Mouse (Mus musculus) embryonic facial prominence, embryonic 10.5 days (tissue): ENCODE measurements around the gene Hoxc4. TPM values are rescaled to one million over a fixed set of nuclear protein-coding genes. Genes with fewer than 3 reads are reported as not detected.
A peak's percentile ranks its signal among the peaks of the same experiment; 100 is the strongest.

Experiments used
- DNase-seq: peaks from one replicate; pipeline ENCODE4 v3.0.0-alpha.2; 2017; ENCODE audit warnings: low spot score
- H3K27ac ChIP-seq: fragments of 300-500 bp; sonication (generic); replicated peaks from 2 replicates; pipeline ENCODE4 v1.5.1; 2016; ENCODE audit warnings: mild to moderate bottlenecking
- H3K27me3 ChIP-seq: fragments of 300-500 bp; sonication (generic); replicated peaks from 2 replicates; pipeline ENCODE4 v1.6.1; 2016; ENCODE audit warnings: low read depth, mild to moderate bottlenecking; ENCODE audit not compliant: poor library complexity, severe bottlenecking
- H3K36me3 ChIP-seq: fragments of 300-500 bp; sonication (generic); replicated peaks from 2 replicates; pipeline ENCODE4 v1.6.1; 2016; ENCODE audit warnings: mild to moderate bottlenecking, moderate library complexity
- H3K4me1 ChIP-seq: fragments of 300-500 bp; sonication (generic); 2 replicates; pipeline ENCODE4 v1.6.1; 2016
- H3K4me3 ChIP-seq: fragments of 300-500 bp; sonication (generic); 2 replicates; pipeline ENCODE4 v1.5.1; 2016; ENCODE audit warnings: mild to moderate bottlenecking, moderate library complexity
- H3K9me3 ChIP-seq: fragments of 300-500 bp; sonication (generic); 2 replicates; pipeline ENCODE4 v1.6.1; 2016; ENCODE audit warnings: mild to moderate bottlenecking
- WGBS: fragments of 180-500 bp; shearing (Covaris S2); methylation state at CpG from one replicate; pipeline ENCODE4 v1.1.7; 2016; 5-methylcytosine and 5-hydroxymethylcytosine counted together
- polyA plus RNA-seq: library from polyadenylated mRNA; unstranded; fragments of >200 nt; fragmentation: Nextera tagmentation; extraction: Ambion mirVana; gene quantifications from 2 replicates; pipeline ENCODE4 v1.2.1, GENCODE M21; 2016

Hoxc4 gene
- polyA plus RNA-seq, 1 experiment from 2014 or later = 0.11 TPM

- peaks cover 10% of the 10 kb centered on the region for H3K4me1 ChIP-seq
- no peak for DNase-seq
- H3K4me3 ChIP-seq = no peak overlapping the region
- H3K27me3 ChIP-seq = peaks cover 100% of the 10 kb centered on the region
- H3K27ac ChIP-seq = no peak overlapping the region
- no peaks in the 10 kb centered on the region for H3K9me3 ChIP-seq
- H3K36me3 ChIP-seq = no peaks in the 10 kb centered on the region
- 3% methylated on average over 11 of the region's 11 CpGs for WGBS
Measured at GRCm38 (mm10) chr15:102980352-102980751, 38.4 kb upstream of the Hoxc4 start.

GRCm38 (mm10) chr15:102980912-102981311, 37.8 kb upstream of the Hoxc4 start:
- no peaks in the 10 kb centered on the region for H3K9me3 ChIP-seq
- H3K27me3 ChIP-seq = peaks cover 100% of the 10 kb centered on the region
- no peak for DNase-seq
- no peak overlapping the region for H3K27ac ChIP-seq
- H3K4me3 ChIP-seq = peak overlapping the region; percentile 47
- H3K4me1 ChIP-seq = peaks cover 10% of the 10 kb centered on the region
- whole genome bisulfite sequencing = under 1% methylated on average over 14 of the region's 14 CpGs
- no peaks in the 10 kb centered on the region for H3K36me3 ChIP-seq

- H3K36me3 ChIP-seq = no peaks in the 10 kb centered on the region
- DNase-seq = peak; percentile 72
- peaks cover 100% of the 10 kb centered on the region for H3K27me3 ChIP-seq
- H3K4me1 ChIP-seq = peaks cover 10% of the 10 kb centered on the region
- no peak overlapping the region for H3K27ac ChIP-seq
- H3K9me3 ChIP-seq = no peaks in the 10 kb centered on the region
- peak overlapping the region; percentile 47 for H3K4me3 ChIP-seq
- under 1% methylated on average over 88 of the region's 88 CpGs for WGBS
Measured at GRCm38 (mm10) chr15:102981379-102982288, 37.1 kb upstream of the Hoxc4 start.

GRCm38 (mm10) chr15:102983716-102984115, 35.0 kb upstream of the Hoxc4 start:
- Histone ChIP-seq H3K27ac (no peak overlapping the region), H3K27me3 (peaks cover 100% of the 10 kb centered on the region), H3K36me3 (no peaks in the 10 kb centered on the region), H3K9me3 (no peaks in the 10 kb centered on the region), H3K4me3 (no peak overlapping the region), H3K4me1 (peaks cover 10% of the 10 kb centered on the region)
- 1% methylated on average over 12 of the region's 12 CpGs for WGBS
- no peak for DNase-seq

GRCm38 (mm10) chr15:102984521-102984920, 34.2 kb upstream of the Hoxc4 start:
- no peaks in the 10 kb centered on the region for H3K36me3 ChIP-seq
- peaks cover 10% of the 10 kb centered on the region for H3K4me1 ChIP-seq
- no peak for DNase-seq
- under 1% methylated on average over 10 of the region's 10 CpGs for WGBS
- peaks cover 100% of the 10 kb centered on the region for H3K27me3 ChIP-seq
- H3K9me3 ChIP-seq = no peaks in the 10 kb centered on the region
- no peak overlapping the region for H3K4me3 ChIP-seq
- H3K27ac ChIP-seq = no peak overlapping the region

GRCm38 (mm10) chr15:102984925-102985324, 33.8 kb upstream of the Hoxc4 start:
- no peak for DNase-seq
- H3K27me3 ChIP-seq = peaks cover 100% of the 10 kb centered on the region
- WGBS = 2% methylated on average over 3 of the region's 3 CpGs
- H3K27ac ChIP-seq = no peak overlapping the region
- no peaks in the 10 kb centered on the region for H3K9me3 ChIP-seq
- H3K4me3 ChIP-seq = no peak overlapping the region
- H3K4me1 ChIP-seq = peaks cover 10% of the 10 kb centered on the region
- no peaks in the 10 kb centered on the region for H3K36me3 ChIP-seq

GRCm38 (mm10) chr15:102987124-102987833, 31.5 kb upstream of the Hoxc4 start:
- Histone ChIP-seq H3K36me3 (no peaks in the 10 kb centered on the region), H3K4me1 (peaks cover 3% of the 10 kb centered on the region; the same call in 1 of the 2 replicates), H3K9me3 (no peaks in the 10 kb centered on the region), H3K27me3 (peaks cover 100% of the 10 kb centered on the region), H3K4me3 (no peak overlapping the region), H3K27ac (no peak overlapping the region)
- DNase-seq = peak; percentile 92
- WGBS = 2% methylated on average over 21 of the region's 21 CpGs

GRCm38 (mm10) chr15:102988078-102988477, 30.7 kb upstream of the Hoxc4 start:
- no peak for DNase-seq
- Histone ChIP-seq H3K27ac (no peak overlapping the region), H3K36me3 (no peaks in the 10 kb centered on the region), H3K4me3 (no peak overlapping the region), H3K9me3 (no peaks in the 10 kb centered on the region), H3K27me3 (peaks cover 100% of the 10 kb centered on the region), H3K4me1 (peaks cover 3% of the 10 kb centered on the region; the same call in 1 of the 2 replicates)
- 9% methylated on average over 5 of the region's 5 CpGs for WGBS

GRCm38 (mm10) chr15:102990461-102991397, 28.0 kb upstream of the Hoxc4 start, which contains the start of gene Hoxc8:
Hoxc8 (plus strand) TSS chr15:102990607.
- DNase-seq = no peak
- 1% methylated on average over 69 of the region's 69 CpGs for WGBS
- H3K4me3 ChIP-seq = no peak within 1 kb of the TSS

GRCm38 (mm10) chr15:102991782-102992181, 27.0 kb upstream of the Hoxc4 start:
- Histone ChIP-seq H3K36me3 (no peaks in the 10 kb centered on the region), H3K27me3 (peaks cover 100% of the 10 kb centered on the region), H3K9me3 (no peaks in the 10 kb centered on the region), H3K4me1 (peaks cover 3% of the 10 kb centered on the region; the same call in 1 of the 2 replicates), H3K4me3 (no peak overlapping the region), H3K27ac (no peak overlapping the region)
- no peak for DNase-seq
- WGBS = 3% methylated on average over 7 of the region's 7 CpGs

More at GRCm38 (mm10) chr15:102990461-102991397, 28.0 kb upstream of the Hoxc4 start, which contains the start of gene Hoxc8:
- no peak within 1 kb of the TSS for H3K27ac ChIP-seq
- no peaks in the 10 kb centered on the region for H3K36me3 ChIP-seq
- peaks cover 3% of the 10 kb centered on the region; the same call in 1 of the 2 replicates for H3K4me1 ChIP-seq
- peaks cover 100% of the 10 kb centered on the region for H3K27me3 ChIP-seq
- H3K9me3 ChIP-seq = no peaks in the 10 kb centered on the region

- under 1% methylated on average over 11 of the region's 11 CpGs for WGBS
- no peak for DNase-seq
- H3K27me3 ChIP-seq = peaks cover 100% of the 10 kb centered on the region
Measured at GRCm38 (mm10) chr15:102992206-102992605, 26.5 kb upstream of the Hoxc4 start.

GRCm38 (mm10) chr15:102992863-102993262, 25.9 kb upstream of the Hoxc4 start:
- under 1% methylated on average over 3 of the region's 3 CpGs for WGBS

More at GRCm38 (mm10) chr15:102992206-102992605, 26.5 kb upstream of the Hoxc4 start:
- no peaks in the 10 kb centered on the region for H3K9me3 ChIP-seq
- H3K27ac ChIP-seq = no peak overlapping the region
- H3K4me1 ChIP-seq = peaks cover 3% of the 10 kb centered on the region; the same call in 1 of the 2 replicates
- no peaks in the 10 kb centered on the region for H3K36me3 ChIP-seq
- H3K4me3 ChIP-seq = no peak overlapping the region

More at GRCm38 (mm10) chr15:102992863-102993262, 25.9 kb upstream of the Hoxc4 start:
- no peak for DNase-seq
- Histone ChIP-seq H3K36me3 (no peaks in the 10 kb centered on the region), H3K27ac (no peak overlapping the region), H3K9me3 (no peaks in the 10 kb centered on the region), H3K27me3 (peaks cover 100% of the 10 kb centered on the region), H3K4me1 (peaks cover 3% of the 10 kb centered on the region; the same call in 1 of the 2 replicates), H3K4me3 (no peak overlapping the region)
